Mouse (Mus musculus) frontal cortex, postnatal 36 days (tissue): Measurements from ENCODE around the gene Olfr1006.
"Not testable (repeated sequence)": the region's sequence is repeated elsewhere in the genome, so short reads cannot be mapped to it uniquely, and the experiment has no call there.

Experiments used
- DNase-seq, 2 experiments: peaks; one replicate each; pipeline ENCODE4 v3.0.0; 2022; ENCODE audit warnings: low spot score in 2 of 2

Gene Olfr1006

GRCm38 (mm10) chr2:85678667-85679066 lies at the start of gene Olfr1006:
Gene Olfr1006 (minus strand): TSS chr2:85678767.
- DNase-seq, result no peak

GRCm38 (mm10) chr2:85725793-85726192 lies 47.2 kb upstream of the Olfr1006 start:
- peak; percentile 6 to 36 for DNase-seq

GRCm38 (mm10) chr2:85715119-85715518 lies 36.6 kb upstream of the Olfr1006 start, which contains the start of gene Olfr1009:
Gene Olfr1009 (plus strand): TSS chr2:85715419.
- DNase-seq, result no peak

GRCm38 (mm10) chr2:85711159-85711558 lies 32.6 kb upstream of the Olfr1006 start:
- DNase-seq, result no peak

GRCm38 (mm10) chr2:85710680-85711079 lies 32.1 kb upstream of the Olfr1006 start:
- not testable (repeated sequence) for DNase-seq

GRCm38 (mm10) chr2:85689131-85689530 lies 10.6 kb upstream of the Olfr1006 start, which contains the start of gene Olfr1008:
Gene Olfr1008 (plus strand): TSS chr2:85689431.
- DNase-seq, result no peak

GRCm38 (mm10) chr2:85664355-85664754 lies 14.2 kb downstream of the Olfr1006 start, which contains the start of gene Olfr154:
Gene Olfr154 (minus strand): TSS chr2:85664455.
- not testable (repeated sequence) for DNase-seq

GRCm38 (mm10) chr2:85650604-85651003 lies 28.0 kb downstream of the Olfr1006 start, which contains the start of gene Olfr1002:
Gene Olfr1002 (minus strand): TSS chr2:85650704.
- no peak for DNase-seq
